Mouse (Mus musculus) hindbrain, embryonic 12.5 days (tissue): ENCODE data around the gene Acot12. TPM values are rescaled to one million over a fixed set of nuclear protein-coding genes. Genes with fewer than 3 reads are reported as not detected.

Source experiments
- ATAC-seq: fragments of 200-750 bp; cut with Nextera tagmentation; 2 replicates; pipeline ENCODE4 v1.8.0; 2017; ENCODE audit warnings: moderate TSS enrichment; ENCODE audit not compliant: low FRiP score
- H3K27ac ChIP-seq: fragments of 300-500 bp; sonication (generic); 2 replicates; pipeline ENCODE4 v1.5.1; 2016; ENCODE audit warnings: mild to moderate bottlenecking
- H3K27me3 ChIP-seq: fragments of 300-500 bp; sonication (generic); 2 replicates; pipeline ENCODE4 v1.6.1; 2016; ENCODE audit warnings: mild to moderate bottlenecking
- H3K36me3 ChIP-seq: fragments of 300-500 bp; sonication (generic); 2 replicates; pipeline ENCODE4 v1.6.1; 2016; ENCODE audit warnings: mild to moderate bottlenecking
- H3K4me1 ChIP-seq: fragments of 300-500 bp; sonication (generic); 2 replicates; pipeline ENCODE4 v1.6.1; 2016
- H3K4me2 ChIP-seq: fragments of 300-500 bp; sonication (generic); replicated peaks from 2 replicates; pipeline ENCODE4 v1.6.1; 2016; ENCODE audit warnings: mild to moderate bottlenecking
- H3K4me3 ChIP-seq: fragments of 300-500 bp; sonication (generic); 2 replicates; pipeline ENCODE4 v1.5.1; 2016; ENCODE audit warnings: mild to moderate bottlenecking
- H3K9ac ChIP-seq: fragments of 300-500 bp; sonication (generic); 2 replicates; pipeline ENCODE4 v1.6.1; 2016; ENCODE audit warnings: mild to moderate bottlenecking, moderate library complexity
- H3K9me3 ChIP-seq: fragments of 300-500 bp; sonication (generic); replicated peaks from 2 replicates; pipeline ENCODE4 v1.6.1; 2016; ENCODE audit warnings: mild to moderate bottlenecking
- WGBS: fragments of 180-500 bp; shearing (Covaris S2); methylation state at CpG from one replicate; pipeline ENCODE4 v1.1.7; 2016; 5-methylcytosine and 5-hydroxymethylcytosine counted together
- polyA plus RNA-seq: library from polyadenylated mRNA; unstranded; fragments of >200 nt; fragmentation: Nextera tagmentation; extraction: Ambion mirVana; gene quantifications from 2 replicates; pipeline ENCODE4 v1.2.1, GENCODE M21; 2016

Acot12 gene
- polyA plus RNA-seq, 1 experiment from 2014 or later: not detected

GRCm38 (mm10) chr13:91737191-91737590 lies 4.1 kb upstream of the Acot12 start:
- Histone ChIP-seq H3K4me3 (no peak overlapping the region), H3K36me3 (no peaks in the 10 kb centered on the region), H3K4me2 (no peak overlapping the region), H3K4me1 (peaks cover 8% of the 10 kb centered on the region; the same call in 1 of the 2 replicates), H3K27me3 (peaks cover 16% of the 10 kb centered on the region), H3K9me3 (no peaks in the 10 kb centered on the region), H3K27ac (no peak overlapping the region), H3K9ac (no peak overlapping the region)
- WGBS: 100% methylated on average over 1 of the region's 1 CpGs
- no peak for ATAC-seq

GRCm38 (mm10) chr13:91740851-91741250 lies 461 bp upstream of the Acot12 start:
- 70% methylated on average over 6 of the region's 6 CpGs for WGBS
- H3K27me3 ChIP-seq: peaks cover 19% of the 10 kb centered on the region

GRCm38 (mm10) chr13:91743180-91743579 lies 1.9 kb downstream of the Acot12 start:
- ATAC-seq: no peak

More at GRCm38 (mm10) chr13:91740851-91741250, 461 bp upstream of the Acot12 start:
- peak overlapping the region; percentile 42 for H3K4me3 ChIP-seq
- H3K4me2 ChIP-seq: peak overlapping the region; percentile 92
- no peak overlapping the region for H3K9ac ChIP-seq
- H3K9me3 ChIP-seq: no peaks in the 10 kb centered on the region
- ATAC-seq: no peak; the same call in 1 of the 2 replicates
- H3K36me3 ChIP-seq: no peaks in the 10 kb centered on the region
- no peak overlapping the region for H3K27ac ChIP-seq
- peaks cover 8% of the 10 kb centered on the region; the same call in 1 of the 2 replicates for H3K4me1 ChIP-seq

GRCm38 (mm10) chr13:91746470-91746869 lies 5.2 kb downstream of the Acot12 start:
- Histone ChIP-seq H3K27me3 (peaks cover 9% of the 10 kb centered on the region; the same call in 1 of the 2 replicates), H3K4me2 (no peak overlapping the region), H3K9ac (no peak overlapping the region), H3K4me3 (no peak overlapping the region), H3K36me3 (no peaks in the 10 kb centered on the region), H3K9me3 (no peaks in the 10 kb centered on the region), H3K4me1 (peaks cover 4% of the 10 kb centered on the region; the same call in 1 of the 2 replicates), H3K27ac (no peak overlapping the region)
- 90% methylated on average over 5 of the region's 5 CpGs for WGBS
- ATAC-seq: no peak

More at GRCm38 (mm10) chr13:91743180-91743579, 1.9 kb downstream of the Acot12 start:
- H3K9ac ChIP-seq: no peak overlapping the region
- 76% methylated on average over 3 of the region's 3 CpGs for WGBS
- peaks cover 8% of the 10 kb centered on the region; the same call in 1 of the 2 replicates for H3K4me1 ChIP-seq
- no peaks in the 10 kb centered on the region for H3K9me3 ChIP-seq
- no peaks in the 10 kb centered on the region for H3K36me3 ChIP-seq
- peaks cover 19% of the 10 kb centered on the region for H3K27me3 ChIP-seq
- H3K27ac ChIP-seq: no peak overlapping the region
- no peak overlapping the region for H3K4me2 ChIP-seq
- H3K4me3 ChIP-seq: no peak overlapping the region

- ATAC-seq: no peak
- H3K27me3 ChIP-seq: no peaks in the 10 kb centered on the region
- no peak overlapping the region for H3K4me3 ChIP-seq
- H3K9me3 ChIP-seq: no peaks in the 10 kb centered on the region
- no peak overlapping the region for H3K27ac ChIP-seq
- no peaks in the 10 kb centered on the region for H3K4me1 ChIP-seq
- no peak overlapping the region for H3K4me2 ChIP-seq
- no peaks in the 10 kb centered on the region for H3K36me3 ChIP-seq
- 83% methylated on average over 2 of the region's 2 CpGs for WGBS
- H3K9ac ChIP-seq: no peak overlapping the region
These were observed 7.1 kb downstream of the Acot12 start for GRCm38 (mm10) chr13:91748401-91748800.

GRCm38 (mm10) chr13:91749981-91750380 lies 8.7 kb downstream of the Acot12 start:
- no peak overlapping the region for H3K9ac ChIP-seq
- no peaks in the 10 kb centered on the region for H3K36me3 ChIP-seq
- no peaks in the 10 kb centered on the region for H3K4me1 ChIP-seq
- WGBS: 78% methylated on average over 4 of the region's 4 CpGs
- no peak for ATAC-seq
- H3K27me3 ChIP-seq: no peaks in the 10 kb centered on the region
- H3K4me3 ChIP-seq: no peak overlapping the region
- no peaks in the 10 kb centered on the region for H3K9me3 ChIP-seq
- no peak overlapping the region for H3K27ac ChIP-seq
- H3K4me2 ChIP-seq: no peak overlapping the region

GRCm38 (mm10) chr13:91753724-91754123 lies 12.4 kb downstream of the Acot12 start:
- Histone ChIP-seq H3K27ac (no peak overlapping the region), H3K36me3 (no peaks in the 10 kb centered on the region), H3K27me3 (no peaks in the 10 kb centered on the region), H3K4me2 (no peak overlapping the region), H3K4me1 (no peaks in the 10 kb centered on the region), H3K9ac (no peak overlapping the region), H3K4me3 (no peak overlapping the region), H3K9me3 (no peaks in the 10 kb centered on the region)
- 56% methylated on average over 4 of the region's 4 CpGs for WGBS
- ATAC-seq: no peak

GRCm38 (mm10) chr13:91754762-91755161 lies 13.4 kb downstream of the Acot12 start:
- Histone ChIP-seq H3K4me3 (no peak overlapping the region), H3K27me3 (no peaks in the 10 kb centered on the region), H3K27ac (no peak overlapping the region), H3K9ac (no peak overlapping the region), H3K36me3 (no peaks in the 10 kb centered on the region), H3K9me3 (no peaks in the 10 kb centered on the region), H3K4me1 (no peaks in the 10 kb centered on the region), H3K4me2 (no peak overlapping the region)
- no peak for ATAC-seq

GRCm38 (mm10) chr13:91756230-91756629 lies 14.9 kb downstream of the Acot12 start:
- ATAC-seq: no peak
- WGBS: 89% methylated on average over 4 of the region's 4 CpGs
- Histone ChIP-seq H3K9me3 (no peaks in the 10 kb centered on the region), H3K27ac (no peak overlapping the region), H3K4me2 (no peak overlapping the region), H3K4me3 (no peak overlapping the region), H3K36me3 (no peaks in the 10 kb centered on the region), H3K4me1 (no peaks in the 10 kb centered on the region), H3K27me3 (no peaks in the 10 kb centered on the region), H3K9ac (no peak overlapping the region)

GRCm38 (mm10) chr13:91758316-91759048 lies 17.2 kb downstream of the Acot12 start:
- Histone ChIP-seq H3K9me3 (no peaks in the 10 kb centered on the region), H3K9ac (no peak overlapping the region), H3K4me3 (no peak overlapping the region), H3K4me1 (no peaks in the 10 kb centered on the region), H3K27ac (no peak overlapping the region), H3K4me2 (no peak overlapping the region), H3K36me3 (no peaks in the 10 kb centered on the region), H3K27me3 (no peaks in the 10 kb centered on the region)
- no peak for ATAC-seq
- 84% methylated on average over 7 of the region's 7 CpGs for WGBS

GRCm38 (mm10) chr13:91759791-91760190 lies 18.5 kb downstream of the Acot12 start:
- Histone ChIP-seq H3K27me3 (no peaks in the 10 kb centered on the region), H3K27ac (no peak overlapping the region), H3K9me3 (no peaks in the 10 kb centered on the region), H3K9ac (no peak overlapping the region), H3K4me1 (no peaks in the 10 kb centered on the region), H3K36me3 (no peaks in the 10 kb centered on the region), H3K4me2 (no peak overlapping the region), H3K4me3 (no peak overlapping the region)
- no peak for ATAC-seq
- WGBS: 74% methylated on average over 8 of the region's 8 CpGs

GRCm38 (mm10) chr13:91760302-91761050 lies 19.2 kb downstream of the Acot12 start:
- H3K4me2 ChIP-seq: no peak overlapping the region
- no peak overlapping the region for H3K9ac ChIP-seq
- H3K4me1 ChIP-seq: no peaks in the 10 kb centered on the region
- H3K27ac ChIP-seq: no peak overlapping the region
- H3K27me3 ChIP-seq: no peaks in the 10 kb centered on the region
- no peak for ATAC-seq
- H3K36me3 ChIP-seq: no peaks in the 10 kb centered on the region
- H3K9me3 ChIP-seq: no peaks in the 10 kb centered on the region
- WGBS: 92% methylated on average over 8 of the region's 8 CpGs
- no peak overlapping the region for H3K4me3 ChIP-seq
